Mouse (Mus musculus) CH12.LX (cell line): ENCODE results near the gene Prss8. TPM values are rescaled to one million over a fixed set of nuclear protein-coding genes. Genes with fewer than 3 reads are reported as not detected.
A peak's percentile ranks its signal among the peaks of the same experiment; 100 is the strongest.

Source experiments
- DNase-seq: peaks from one replicate; pipeline ENCODE4 v3.0.0-alpha.2; 2013; ENCODE audit errors: extremely low read depth
- H3K27ac ChIP-seq: 2 replicates; pipeline ENCODE4 v1.5.1; 2012; ENCODE audit warnings: low read depth, mild to moderate bottlenecking, control low read depth, moderate library complexity; ENCODE audit not compliant: insufficient read depth
- H3K27me3 ChIP-seq: replicated peaks from 2 replicates; pipeline ENCODE3; 2012; ENCODE audit warnings: inconsistent platforms
- H3K36me3 ChIP-seq, 2 experiments: replicated peaks in 1 of 2; 2 replicates each; pipeline versions ENCODE3 to v1.6.1; 2012; ENCODE audit warnings: inconsistent platforms in 1 of 2, low read length in 1 of 2, mild to moderate bottlenecking in 1 of 2, mixed read lengths in 1 of 2, moderate library complexity in 1 of 2; ENCODE audit not compliant: control insufficient read depth in 1 of 2, insufficient read depth in 1 of 2
- H3K4me1 ChIP-seq, 2 experiments: 2 replicates each; pipeline ENCODE4 v1.6.1; 2012; ENCODE audit warnings: inconsistent platforms in 1 of 2, moderate library complexity in 1 of 2; ENCODE audit not compliant: insufficient read depth in 2 of 2, control insufficient read depth in 1 of 2
- H3K4me2 ChIP-seq: 2 replicates; pipeline ENCODE4 v1.6.1; 2012; ENCODE audit warnings: low read depth, mild to moderate bottlenecking, control low read depth; ENCODE audit not compliant: poor library complexity, insufficient read depth, severe bottlenecking
- H3K4me3 ChIP-seq, 3 experiments: fragments of 150-350 bp in 1 of 3; sonication (generic) in 1 of 3; replicated peaks in 1 of 3; 2 replicates each; pipeline versions ENCODE3 to v1.5.1; 2011 to 2012; ENCODE audit warnings: low read depth in 2 of 3, low read length in 2 of 3, mild to moderate bottlenecking in 2 of 3, moderate library complexity in 2 of 3, control low read depth in 1 of 3, improper control_type of control experiment in 1 of 3, inconsistent platforms in 1 of 3, mixed read lengths in 1 of 3; ENCODE audit not compliant: poor library complexity in 1 of 3
- H3K79me2 ChIP-seq: replicated peaks from 2 replicates; pipeline ENCODE4 v1.6.1; 2012; ENCODE audit warnings: mild to moderate bottlenecking, moderate library complexity; ENCODE audit not compliant: control insufficient read depth, poor library complexity, insufficient read depth, severe bottlenecking; ENCODE audit errors: extremely low read depth
- H3K9ac ChIP-seq: 2 replicates; pipeline ENCODE4 v1.6.1; 2012; ENCODE audit warnings: low read depth, mild to moderate bottlenecking, control low read depth, moderate library complexity; ENCODE audit not compliant: insufficient read depth
- H3K9me3 ChIP-seq: replicated peaks from 2 replicates; pipeline ENCODE3; 2012; ENCODE audit warnings: low read length, inconsistent platforms, mixed read lengths
- BHLHE40 ChIP-seq: IDR thresholded peaks from 2 replicates; pipeline ENCODE4 v1.6.1; 2011; ENCODE audit warnings: mild to moderate bottlenecking, low read depth, low read length, improper control_type of control experiment
- CHD1 ChIP-seq: IDR thresholded peaks from 2 replicates; pipeline ENCODE4 v1.6.1; 2012; ENCODE audit warnings: low read depth, low read length, improper control_type of control experiment, inconsistent platforms
- CTCF ChIP-seq, 2 experiments: IDR thresholded peaks in 1 of 2; conservative IDR thresholded peaks in 1 of 2; 2 replicates each; pipeline ENCODE4 v1.5.1; 2011 to 2012; ENCODE audit warnings: low read depth in 2 of 2, low read length in 2 of 2, improper control_type of control experiment in 1 of 2, inconsistent platforms in 1 of 2, mild to moderate bottlenecking in 1 of 2, moderate library complexity in 1 of 2
- E2F4 ChIP-seq: IDR thresholded peaks from 2 replicates; pipeline ENCODE4 v1.6.1; 2011; ENCODE audit warnings: low read depth, low read length, improper control_type of control experiment; ENCODE audit not compliant: insufficient replicate concordance
- ELF1 ChIP-seq: IDR thresholded peaks from 2 replicates; pipeline ENCODE4 v1.6.1; 2014; ENCODE audit warnings: low read depth, mild to moderate bottlenecking, inconsistent platforms, low read length, improper control_type of control experiment
- ETS1 ChIP-seq: conservative IDR thresholded peaks from 2 replicates; pipeline ENCODE4 v1.6.1; 2012; ENCODE audit warnings: low read depth, mild to moderate bottlenecking, inconsistent platforms, low read length, improper control_type of control experiment, moderate library complexity
- GABPA ChIP-seq: IDR thresholded peaks from 2 replicates; pipeline ENCODE4 v1.6.1; 2012; ENCODE audit warnings: low read depth, low read length, improper control_type of control experiment, inconsistent platforms; ENCODE audit not compliant: insufficient replicate concordance
- HCFC1 ChIP-seq: IDR thresholded peaks from 2 replicates; pipeline ENCODE4 v1.6.1; 2012; ENCODE audit warnings: low read depth, mild to moderate bottlenecking, inconsistent platforms, low read length, improper control_type of control experiment
- IRF4 ChIP-seq: IDR thresholded peaks from 2 replicates; pipeline ENCODE4 v1.6.1; 2014; ENCODE audit warnings: low read depth, mild to moderate bottlenecking, inconsistent platforms, low read length, improper control_type of control experiment
- JUN ChIP-seq: IDR thresholded peaks from 2 replicates; pipeline ENCODE4 v1.6.1; 2011; ENCODE audit warnings: low read depth, mild to moderate bottlenecking, low read length, improper control_type of control experiment, moderate library complexity; ENCODE audit not compliant: insufficient read depth
- KAT2A ChIP-seq: IDR thresholded peaks from 2 replicates; pipeline ENCODE4 v1.6.1; 2012; ENCODE audit warnings: low read length, improper control_type of control experiment, inconsistent platforms; ENCODE audit not compliant: insufficient replicate concordance
- MAX ChIP-seq: IDR thresholded peaks from 2 replicates; pipeline ENCODE4 v1.6.1; 2011; ENCODE audit warnings: low read length, improper control_type of control experiment
- MAZ ChIP-seq: IDR thresholded peaks from 2 replicates; pipeline ENCODE4 v1.6.1; 2012; ENCODE audit warnings: low read depth, mild to moderate bottlenecking, inconsistent platforms, low read length, improper control_type of control experiment, moderate library complexity
- MXI1 ChIP-seq: IDR thresholded peaks from 2 replicates; pipeline ENCODE4 v1.6.1; 2011; ENCODE audit warnings: mild to moderate bottlenecking, low read depth, low read length, improper control_type of control experiment
- MYC ChIP-seq: IDR thresholded peaks from 2 replicates; pipeline ENCODE4 v1.6.1; 2011; ENCODE audit warnings: low read depth, mild to moderate bottlenecking, improper control_type of control experiment, low read length
- NELFE ChIP-seq: IDR thresholded peaks from 2 replicates; pipeline ENCODE4 v1.6.1; 2011; ENCODE audit warnings: low read depth, low read length, improper control_type of control experiment
- NRF1 ChIP-seq: IDR thresholded peaks from 2 replicates; pipeline ENCODE4 v1.6.1; 2014; ENCODE audit warnings: low read depth, mild to moderate bottlenecking, inconsistent platforms, low read length, improper control_type of control experiment, moderate library complexity
- POLR2A ChIP-seq: IDR thresholded peaks from 2 replicates; pipeline ENCODE4 v1.6.1; 2011; ENCODE audit warnings: low read depth, mild to moderate bottlenecking, improper control_type of control experiment, low read length
- POLR2AphosphoS2 ChIP-seq: IDR thresholded peaks from 2 replicates; pipeline ENCODE4 v1.6.1; 2011; ENCODE audit warnings: low read depth, low read length, improper control_type of control experiment
- RAD21 ChIP-seq: IDR thresholded peaks from 2 replicates; pipeline ENCODE4 v1.6.1; 2011; ENCODE audit warnings: low read depth, mild to moderate bottlenecking, low read length, improper control_type of control experiment, moderate library complexity
- SIN3A ChIP-seq: IDR thresholded peaks from 2 replicates; pipeline ENCODE4 v1.6.1; 2012; ENCODE audit warnings: low read length, improper control_type of control experiment, inconsistent platforms
- SMC3 ChIP-seq: IDR thresholded peaks from 2 replicates; pipeline ENCODE4 v1.6.1; 2011; ENCODE audit warnings: low read depth, low read length, improper control_type of control experiment
- TBP ChIP-seq: conservative IDR thresholded peaks from 2 replicates; pipeline ENCODE4 v1.6.1; 2011; ENCODE audit warnings: low read depth, low read length, improper control_type of control experiment
- TCF12 ChIP-seq: IDR thresholded peaks from 2 replicates; pipeline ENCODE4 v1.6.1; 2014; ENCODE audit warnings: low read depth, mild to moderate bottlenecking, inconsistent platforms, low read length, improper control_type of control experiment
- UBTF ChIP-seq: IDR thresholded peaks from 2 replicates; pipeline ENCODE4 v1.6.1; 2012; ENCODE audit warnings: low read depth, mild to moderate bottlenecking, inconsistent platforms, low read length, improper control_type of control experiment, moderate library complexity
- USF1 ChIP-seq: IDR thresholded peaks from 2 replicates; pipeline ENCODE4 v1.6.1; 2014; ENCODE audit warnings: low read depth, mild to moderate bottlenecking, inconsistent platforms, low read length, improper control_type of control experiment
- USF2 ChIP-seq: conservative IDR thresholded peaks from 2 replicates; pipeline ENCODE4 v1.6.1; 2011; ENCODE audit warnings: low read depth, low read length, improper control_type of control experiment
- ZKSCAN1 ChIP-seq: IDR thresholded peaks from 2 replicates; pipeline ENCODE4 v1.6.1; 2012; ENCODE audit warnings: low read depth, inconsistent platforms, low read length, improper control_type of control experiment, borderline replicate concordance
- ZMIZ1 ChIP-seq: IDR thresholded peaks from 2 replicates; pipeline ENCODE4 v1.6.1; 2012; ENCODE audit warnings: low read depth, mild to moderate bottlenecking, inconsistent platforms, low read length, improper control_type of control experiment
- ZNF384 ChIP-seq: IDR thresholded peaks from 2 replicates; pipeline ENCODE4 v1.6.1; 2012; ENCODE audit warnings: low read depth, low read length, improper control_type of control experiment, inconsistent platforms
- dilution Hi-C: fragments of 300-500 bp; cut with MboI; formaldehyde crosslinking; loops from 2 replicates; pipeline ENCODE4 v1.14.3; 2020; ENCODE audit warnings: low sequenced_read_pairs; ENCODE audit not compliant: extremely low pct_unique_long_range_greater_than_20kb, extremely low pct_ligation_motif_present
- in situ Hi-C: fragments of 300-500 bp; cut with MboI; formaldehyde crosslinking; loops from 3 replicates; pipeline ENCODE4 v1.14.3; 2019; ENCODE audit warnings: low sequenced_read_pairs, low pct_ligation_motif_present, low pct_unique_long_range_greater_than_20kb, mixed read lengths
- polyA plus RNA-seq: library from polyadenylated mRNA; unstranded; fragments of >175 nt; gene quantifications from 2 replicates; pipeline ENCODE4 v1.2.1, GENCODE M21; 2012; ENCODE audit warnings: low read depth; ENCODE audit not compliant: insufficient read length
- total RNA-seq, 2 experiments: library from RNA; depleted of rRNA; stranded (reverse); fragments of 300-350 nt in 1 of 2; fragments of >200 nt in 1 of 2; gene quantifications; 2 replicates each; pipeline ENCODE4 v1.2.3; 2012 to 2014

The Prss8 gene
- total and polyA plus RNA-seq, 3 experiments: 0.08 TPM; not detected in 2

GRCm38 (mm10) chr7:127967004-127967921, 37.4 kb upstream of the Prss8 start, which contains the start of gene Fus (continued):
- peak; percentile 88 for TF ChIP-seq MAZ
- TF ChIP-seq BHLHE40: peak; percentile 53; the same call in 1 of the 2 replicates
- TF ChIP-seq NELFE: peak; percentile 100
- TF ChIP-seq USF2: no peak; the same call in 1 of the 2 replicates
- TF ChIP-seq MAX: peak; percentile 50
- peak; percentile 77 for TF ChIP-seq ELF1
- no peak for TF ChIP-seq CTCF (conservative IDR thresholded peaks at IDR 0.05 in 1 of 2, IDR thresholded peaks at IDR 0.05 in 1 of 2; ENCODE audit: low read depth in 2 of 2, low read length in 2 of 2)
- peak; percentile 70 for TF ChIP-seq SIN3A
- peak; percentile 86; the same call in 1 of the 2 replicates for TF ChIP-seq UBTF
- TF ChIP-seq USF1: no peak
- peak; percentile 64 for TF ChIP-seq HCFC1
- TF ChIP-seq POLR2AphosphoS2: peak; percentile 99
- TF ChIP-seq IRF4: peak; percentile 91
- no peak for TF ChIP-seq JUN
- TF ChIP-seq MYC: peak; percentile 61; the same call in 1 of the 2 replicates
- no peak for TF ChIP-seq GABPA
- no peak for TF ChIP-seq RAD21
- no peak for TF ChIP-seq ZNF384
- TF ChIP-seq MXI1: peak; percentile 87; the same call in 1 of the 2 replicates
- TF ChIP-seq ZMIZ1: peak; percentile 99
- TF ChIP-seq TBP: peak; percentile 93
- TF ChIP-seq TCF12: peak; percentile 88

- H3K4me2 ChIP-seq: peak overlapping the region; percentile 29
- dilution Hi-C loops (no loop called here), in situ Hi-C loops (no loop called here)
- TF ChIP-seq CHD1: no peak
- TF ChIP-seq RAD21: no peak
- TF ChIP-seq HCFC1: no peak
- TF ChIP-seq E2F4: no peak
- no peak for TF ChIP-seq ZNF384
- TF ChIP-seq USF1: no peak
- TF ChIP-seq NELFE: no peak
- no peak for TF ChIP-seq ETS1
- no peak for TF ChIP-seq MAZ
- TF ChIP-seq POLR2AphosphoS2: no peak
- TF ChIP-seq SIN3A: no peak; the same call in 1 of the 2 replicates
- TF ChIP-seq UBTF: no peak
- no peak for TF ChIP-seq NRF1
- no peak for TF ChIP-seq BHLHE40
- no peak for TF ChIP-seq POLR2A
- no peak for TF ChIP-seq KAT2A
- no peak for TF ChIP-seq TCF12
- TF ChIP-seq SMC3: no peak
- no peak for TF ChIP-seq ZKSCAN1
- no peak; the same call in 1 of the 2 replicates for TF ChIP-seq MXI1
- H3K9me3 ChIP-seq: no peaks in the 10 kb centered on the region
- H3K4me3 ChIP-seq: peak overlapping the region; percentile 41 to 72 (median 47)
- H3K4me1 ChIP-seq: peaks cover 0 to 25% of the 10 kb centered on the region in 2 experiments; a peak in 2 of 4 replicates
- peak overlapping the region; percentile 23; the same call in 1 of the 2 replicates for H3K9ac ChIP-seq
- peaks cover 7% of the 10 kb centered on the region for H3K27me3 ChIP-seq
- no peak overlapping the region for H3K27ac ChIP-seq
- no peak for DNase-seq
- H3K36me3 ChIP-seq: peaks cover 12 to 24% of the 10 kb centered on the region in 2 experiments
- peaks cover 34% of the 10 kb centered on the region for H3K79me2 ChIP-seq
Observed at GRCm38 (mm10) chr7:127966371-127966918, 36.5 kb upstream of the Prss8 start.
